Mouse (Mus musculus) kidney, adult 8-10 months (tissue): ENCODE data around the gene Rad51d.
"Not testable (repeated sequence)": the region's sequence is repeated elsewhere in the genome, so short reads cannot be mapped to it uniquely, and the experiment has no call there.

Experiments used
- DNase-seq, 2 experiments: peaks; one replicate each; pipeline ENCODE4 v3.0.0; 2022

Gene Rad51d

GRCm38 (mm10) chr11:82854111-82854510, 36.3 kb downstream of the Rad51d start:
- no peak for DNase-seq

- peak in 1 of 2 experiments; percentile 46 for DNase-seq
These were observed 37.5 kb downstream of the Rad51d start for GRCm38 (mm10) chr11:82852958-82853357.

- DNase-seq = no peak
These were observed 37.9 kb downstream of the Rad51d start for GRCm38 (mm10) chr11:82852540-82852939.

GRCm38 (mm10) chr11:82852115-82852514, 38.3 kb downstream of the Rad51d start:
- no peak for DNase-seq

- DNase-seq = no peak
These were observed 40.2 kb downstream of the Rad51d start for GRCm38 (mm10) chr11:82850259-82850658.

- no peak for DNase-seq
These were observed 42.8 kb downstream of the Rad51d start for GRCm38 (mm10) chr11:82847571-82848000.

GRCm38 (mm10) chr11:82846938-82847337, 43.5 kb downstream of the Rad51d start:
- no peak for DNase-seq

GRCm38 (mm10) chr11:82846079-82846436, 44.4 kb downstream of the Rad51d start:
- no peak for DNase-seq

GRCm38 (mm10) chr11:82845415-82846078, 44.9 kb downstream of the Rad51d start:
- DNase-seq = no peak

GRCm38 (mm10) chr11:82844771-82845414, 45.5 kb downstream of the Rad51d start:
- no peak for DNase-seq

GRCm38 (mm10) chr11:82838511-82838910, 51.9 kb downstream of the Rad51d start:
- no peak for DNase-seq

GRCm38 (mm10) chr11:82837848-82838247, 52.6 kb downstream of the Rad51d start:
- DNase-seq = no peak

GRCm38 (mm10) chr11:82837192-82837591, 53.2 kb downstream of the Rad51d start:
- DNase-seq = no peak

GRCm38 (mm10) chr11:82835616-82836432, 54.6 kb downstream of the Rad51d start:
- DNase-seq = no peak

GRCm38 (mm10) chr11:82834359-82834758, 56.1 kb downstream of the Rad51d start:
- not testable (repeated sequence) for DNase-seq

- DNase-seq = no peak
These were observed 56.5 kb downstream of the Rad51d start for GRCm38 (mm10) chr11:82833929-82834328.

GRCm38 (mm10) chr11:82832402-82832801, 58.0 kb downstream of the Rad51d start:
- DNase-seq = peak; percentile 65 to 72

GRCm38 (mm10) chr11:82831008-82831893, 59.2 kb downstream of the Rad51d start:
- DNase-seq = no peak

GRCm38 (mm10) chr11:82826818-82827217, 63.6 kb downstream of the Rad51d start:
- no peak for DNase-seq
